Mouse (Mus musculus): ENCODE measurements at regions not wholly inside any gene's neighbourhood (a gene's known extent, or its start where the extent isn't known, plus 50 kb on each side); places are given as distances from the start of the nearest gene placed in this dataset.

- Histone ChIP-seq H3K27ac (ENCODE audit: low read depth, low read length) (no peak overlapping the region), H3K4me2 (ENCODE audit: low read length) (no peak overlapping the region), H3K4me3 (ENCODE audit: low read length) (no peak overlapping the region), H3K9ac (ENCODE audit: low read depth, low read length) (no peak overlapping the region), H3K9me3 (ENCODE audit: control insufficient read depth, low read length) (no peaks in the 10 kb centered on the region), H3K36me3 (ENCODE audit: control insufficient read depth, insufficient read depth, low read length) (no peaks in the 10 kb centered on the region), H3K4me1 (ENCODE audit: control insufficient read depth, insufficient read depth, low read depth, low read length) (peaks cover 3% of the 10 kb centered on the region), H3K27me3 (replicated peaks; ENCODE audit: control insufficient read depth, insufficient read depth, low read length) (no peaks in the 10 kb centered on the region)
- 63% methylated on average over 4 of the region's 4 CpGs for WGBS
- no peak for ATAC-seq
These were observed 89.8 kb downstream of the Kif26a start for GRCm38 (mm10) chr12:112235841-112236240.

- ATAC-seq = no peak
- H3K4me2 ChIP-seq (ENCODE audit: low read length) = no peak overlapping the region
- peaks cover 8% of the 10 kb centered on the region for H3K4me1 ChIP-seq (ENCODE audit: control insufficient read depth, insufficient read depth, low read depth, low read length)
- H3K9me3 ChIP-seq (ENCODE audit: control insufficient read depth, low read length) = no peaks in the 10 kb centered on the region
- H3K36me3 ChIP-seq (ENCODE audit: control insufficient read depth, insufficient read depth, low read length) = no peaks in the 10 kb centered on the region
- H3K4me3 ChIP-seq (ENCODE audit: low read length) = no peak overlapping the region
- H3K27ac ChIP-seq (ENCODE audit: low read depth, low read length) = no peak overlapping the region
- no peaks in the 10 kb centered on the region for H3K27me3 ChIP-seq (replicated peaks; ENCODE audit: control insufficient read depth, insufficient read depth, low read length)
- WGBS = 55% methylated on average over 13 of the region's 13 CpGs
- H3K9ac ChIP-seq (ENCODE audit: low read depth, low read length) = no peak overlapping the region
These were observed 91.1 kb downstream of the Kif26a start for GRCm38 (mm10) chr12:112237061-112237490.

GRCm38 (mm10) chr12:112238834-112239233, 92.8 kb downstream of the Kif26a start:
- H3K27me3 ChIP-seq (replicated peaks; ENCODE audit: control insufficient read depth, insufficient read depth, low read length) = no peaks in the 10 kb centered on the region
- peaks cover 8% of the 10 kb centered on the region for H3K4me1 ChIP-seq (ENCODE audit: control insufficient read depth, insufficient read depth, low read depth, low read length)
- no peak overlapping the region for H3K4me2 ChIP-seq (ENCODE audit: low read length)
- no peak for ATAC-seq
- no peak overlapping the region for H3K27ac ChIP-seq (ENCODE audit: low read depth, low read length)
- 14% methylated on average over 7 of the region's 7 CpGs for WGBS
- H3K4me3 ChIP-seq (ENCODE audit: low read length) = no peak overlapping the region
- no peak overlapping the region for H3K9ac ChIP-seq (ENCODE audit: low read depth, low read length)
- H3K9me3 ChIP-seq (ENCODE audit: control insufficient read depth, low read length) = no peaks in the 10 kb centered on the region
- H3K36me3 ChIP-seq (ENCODE audit: control insufficient read depth, insufficient read depth, low read length) = no peaks in the 10 kb centered on the region

DNA sequence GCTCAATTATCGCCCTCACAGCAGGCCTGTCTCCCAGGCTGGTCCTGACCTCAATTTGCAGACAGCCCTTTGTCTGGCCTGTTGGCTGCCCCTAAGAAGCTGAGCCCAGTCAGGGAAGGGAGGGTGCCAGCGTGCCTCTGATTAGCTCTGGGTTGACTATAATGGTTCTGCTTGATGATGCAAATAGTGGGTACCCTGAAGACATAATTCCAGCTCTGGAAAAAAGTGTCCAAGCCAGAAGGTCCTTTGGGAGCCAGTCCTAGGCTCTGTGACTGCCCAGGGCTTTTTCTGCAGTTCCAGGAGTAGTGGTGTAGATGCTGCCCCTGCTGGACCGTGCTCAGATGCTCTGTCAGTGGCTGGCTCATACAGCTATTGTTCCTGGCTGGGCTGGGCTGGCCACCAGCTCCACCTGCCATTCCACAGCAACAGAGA, 95.7 kb downstream of the Kif26a start:
- Histone ChIP-seq H3K9me3 (ENCODE audit: control insufficient read depth, low read length) (no peaks in the 10 kb centered on the region), H3K27ac (ENCODE audit: low read depth, low read length) (no peak overlapping the region), H3K9ac (ENCODE audit: low read depth, low read length) (no peak overlapping the region), H3K4me2 (ENCODE audit: low read length) (no peak overlapping the region), H3K4me1 (ENCODE audit: control insufficient read depth, insufficient read depth, low read depth, low read length) (peaks cover 8% of the 10 kb centered on the region), H3K4me3 (ENCODE audit: low read length) (no peak overlapping the region), H3K27me3 (replicated peaks; ENCODE audit: control insufficient read depth, insufficient read depth, low read length) (no peaks in the 10 kb centered on the region), H3K36me3 (ENCODE audit: control insufficient read depth, insufficient read depth, low read length) (no peaks in the 10 kb centered on the region)
- ATAC-seq = peak; percentile 57
- 4% methylated on average over 3 of the region's 3 CpGs for WGBS

DNA sequence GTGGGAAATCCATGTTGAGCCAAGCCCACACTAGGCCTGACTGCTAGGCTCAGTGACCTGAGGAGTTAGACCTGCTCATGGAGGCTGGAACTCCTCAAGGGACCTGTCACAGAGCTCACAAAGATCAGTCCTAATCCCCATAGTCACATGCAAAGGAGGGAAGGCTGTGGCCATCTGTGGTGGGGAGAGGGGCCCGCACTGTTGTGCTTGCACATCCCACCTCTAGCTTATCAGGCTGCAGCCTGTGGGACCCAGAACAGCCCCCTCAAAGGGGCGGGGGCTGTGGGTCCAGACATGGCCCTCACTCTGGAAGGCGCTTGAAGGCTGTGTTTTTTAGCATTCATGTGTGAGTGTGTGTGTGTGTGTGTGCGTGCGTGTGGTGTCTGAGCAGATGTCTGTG, 97.2 kb downstream of the Kif26a start:
- Histone ChIP-seq H3K4me2 (ENCODE audit: low read length) (no peak overlapping the region), H3K9ac (ENCODE audit: low read depth, low read length) (no peak overlapping the region), H3K4me1 (ENCODE audit: control insufficient read depth, insufficient read depth, low read depth, low read length) (peaks cover 5% of the 10 kb centered on the region; the same call in 1 of the 2 replicates), H3K27me3 (replicated peaks; ENCODE audit: control insufficient read depth, insufficient read depth, low read length) (no peaks in the 10 kb centered on the region), H3K36me3 (ENCODE audit: control insufficient read depth, insufficient read depth, low read length) (no peaks in the 10 kb centered on the region), H3K4me3 (ENCODE audit: low read length) (no peak overlapping the region), H3K27ac (ENCODE audit: low read depth, low read length) (no peak overlapping the region), H3K9me3 (ENCODE audit: control insufficient read depth, low read length) (no peaks in the 10 kb centered on the region)
- 80% methylated on average over 5 of the region's 5 CpGs for WGBS
- ATAC-seq = no peak

DNA sequence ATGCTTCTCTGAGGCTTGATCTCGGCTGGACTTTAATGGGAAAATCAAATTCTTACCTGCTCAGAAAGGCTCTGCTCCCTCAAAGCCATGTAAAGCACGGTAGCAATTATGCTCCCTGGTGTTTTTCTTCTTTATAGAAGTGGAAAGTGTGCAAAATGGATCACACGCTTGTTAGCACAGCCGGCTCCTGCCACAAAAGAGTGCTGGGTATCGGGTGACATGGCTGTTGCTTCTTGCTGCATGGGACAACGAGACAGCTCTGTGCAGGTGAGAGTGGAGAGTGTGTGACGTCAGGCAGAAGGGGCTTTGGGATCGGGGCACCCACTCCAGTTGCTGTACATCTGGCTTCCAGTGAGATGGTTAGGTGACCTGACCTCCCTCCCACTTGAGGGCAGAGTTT, 104.9 kb downstream of the Kif26a start:
- Histone ChIP-seq H3K36me3 (ENCODE audit: control insufficient read depth, insufficient read depth, low read length) (no peaks in the 10 kb centered on the region), H3K27me3 (replicated peaks; ENCODE audit: control insufficient read depth, insufficient read depth, low read length) (no peaks in the 10 kb centered on the region), H3K4me1 (ENCODE audit: control insufficient read depth, insufficient read depth, low read depth, low read length) (peaks cover 7% of the 10 kb centered on the region), H3K9ac (ENCODE audit: low read depth, low read length) (no peak overlapping the region), H3K4me3 (ENCODE audit: low read length) (no peak overlapping the region), H3K4me2 (ENCODE audit: low read length) (no peak overlapping the region), H3K27ac (ENCODE audit: low read depth, low read length) (no peak overlapping the region), H3K9me3 (ENCODE audit: control insufficient read depth, low read length) (no peaks in the 10 kb centered on the region; the same call in 1 of the 2 replicates)
- 27% methylated on average over 8 of the region's 8 CpGs for WGBS
- no peak for ATAC-seq

DNA sequence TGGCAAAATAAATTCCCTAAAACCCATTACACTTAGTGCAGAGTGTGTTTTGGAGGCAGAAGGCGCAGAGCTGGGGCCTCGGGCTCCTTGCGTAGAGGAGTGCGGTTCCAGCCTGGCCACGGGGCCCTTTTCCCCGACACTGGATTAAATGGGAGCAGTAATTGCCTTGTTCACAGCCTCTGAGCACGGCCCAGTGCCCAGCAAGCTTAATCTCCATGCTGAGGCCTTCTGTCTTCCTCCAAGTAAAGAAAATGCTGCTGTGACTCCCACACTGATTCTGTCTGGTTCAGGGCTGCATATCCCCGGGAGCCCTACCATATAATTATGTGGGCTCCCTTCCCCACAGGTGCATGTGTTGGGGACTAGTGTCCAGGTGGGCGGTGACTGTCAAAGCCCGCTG, 107.5 kb downstream of the Kif26a start:
- Histone ChIP-seq H3K4me1 (ENCODE audit: control insufficient read depth, insufficient read depth, low read depth, low read length) (peaks cover 7% of the 10 kb centered on the region), H3K9ac (ENCODE audit: low read depth, low read length) (0 out of 2 replicates have a peak overlapping the region, but pooled peaks have one; percentile 17), H3K36me3 (ENCODE audit: control insufficient read depth, insufficient read depth, low read length) (no peaks in the 10 kb centered on the region), H3K27me3 (replicated peaks; ENCODE audit: control insufficient read depth, insufficient read depth, low read length) (no peaks in the 10 kb centered on the region), H3K4me2 (ENCODE audit: low read length) (no peak overlapping the region), H3K4me3 (ENCODE audit: low read length) (no peak overlapping the region), H3K27ac (ENCODE audit: low read depth, low read length) (no peak overlapping the region), H3K9me3 (ENCODE audit: control insufficient read depth, low read length) (no peaks in the 10 kb centered on the region; the same call in 1 of the 2 replicates)
- 48% methylated on average over 10 of the region's 10 CpGs for WGBS
- ATAC-seq = peak; percentile 80; the same call in 1 of the 2 replicates

- Histone ChIP-seq H3K4me3 (ENCODE audit: low read length) (no peak overlapping the region), H3K9ac (ENCODE audit: low read depth, low read length) (no peak overlapping the region), H3K27me3 (replicated peaks; ENCODE audit: control insufficient read depth, insufficient read depth, low read length) (no peaks in the 10 kb centered on the region), H3K36me3 (ENCODE audit: control insufficient read depth, insufficient read depth, low read length) (no peaks in the 10 kb centered on the region), H3K4me1 (ENCODE audit: control insufficient read depth, insufficient read depth, low read depth, low read length) (peaks cover 7% of the 10 kb centered on the region), H3K4me2 (ENCODE audit: low read length) (no peak overlapping the region), H3K9me3 (ENCODE audit: control insufficient read depth, low read length) (no peaks in the 10 kb centered on the region; the same call in 1 of the 2 replicates), H3K27ac (ENCODE audit: low read depth, low read length) (no peak overlapping the region)
- ATAC-seq = no peak
- 85% methylated on average over 12 of the region's 12 CpGs for WGBS
These were observed 109.2 kb downstream of the Kif26a start for GRCm38 (mm10) chr12:112255223-112255622.

DNA sequence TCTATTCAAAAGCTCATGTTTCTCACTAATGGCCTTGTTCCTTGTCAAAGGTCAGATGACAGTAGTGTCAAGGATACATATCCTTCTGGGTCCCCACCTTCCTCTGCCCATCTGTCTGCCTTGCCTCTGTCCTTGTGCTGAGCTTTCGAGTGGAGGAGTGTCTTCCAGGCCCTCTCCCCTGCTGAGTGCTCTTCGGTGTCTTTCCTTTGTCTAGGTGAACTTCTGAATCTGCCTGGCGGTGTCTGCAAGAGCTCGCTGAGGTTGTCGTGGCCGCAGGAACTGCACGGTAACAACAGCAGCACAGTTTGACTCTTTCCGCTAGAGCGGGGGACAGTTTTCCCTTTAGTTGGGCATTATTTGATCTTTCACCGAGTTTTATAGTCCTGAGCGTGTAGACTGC, 111.7 kb downstream of the Kif26a start:
- H3K27me3 ChIP-seq (replicated peaks; ENCODE audit: control insufficient read depth, insufficient read depth, low read length) = peaks cover 3% of the 10 kb centered on the region
- peaks cover 4% of the 10 kb centered on the region; the same call in 1 of the 2 replicates for H3K4me1 ChIP-seq (ENCODE audit: control insufficient read depth, insufficient read depth, low read depth, low read length)
- no peaks in the 10 kb centered on the region for H3K36me3 ChIP-seq (ENCODE audit: control insufficient read depth, insufficient read depth, low read length)
- ATAC-seq = no peak
- no peak overlapping the region for H3K9ac ChIP-seq (ENCODE audit: low read depth, low read length)
- no peaks in the 10 kb centered on the region; the same call in 1 of the 2 replicates for H3K9me3 ChIP-seq (ENCODE audit: control insufficient read depth, low read length)
- no peak overlapping the region for H3K27ac ChIP-seq (ENCODE audit: low read depth, low read length)
- 23% methylated on average over 11 of the region's 11 CpGs for WGBS
- no peak overlapping the region for H3K4me3 ChIP-seq (ENCODE audit: low read length)
- no peak overlapping the region for H3K4me2 ChIP-seq (ENCODE audit: low read length)

All from hindbrain, embryonic 16.5 days (tissue).